Mouse (Mus musculus) liver, adult 2 months (tissue): ENCODE measurements around the gene H2-M5. TPM values are rescaled to one million over a fixed set of nuclear protein-coding genes. Genes with fewer than 3 reads are reported as not detected.

Experiments used
- DNase-seq: peaks from one replicate; pipeline ENCODE4 v3.0.0-alpha.2; 2011; ENCODE audit warnings: low read depth, low spot score; ENCODE audit errors: extremely low read depth
- H3K27ac ChIP-seq: fragments of 200-500 bp; replicated peaks from 2 replicates; pipeline ENCODE4 v1.5.1; 2012; ENCODE audit warnings: low read depth, mild to moderate bottlenecking, control low read depth, inconsistent platforms, low read length; ENCODE audit not compliant: insufficient read depth
- H3K27me3 ChIP-seq: fragments of 200-500 bp; 2 replicates; pipeline ENCODE4 v1.6.1; 2012; ENCODE audit warnings: mild to moderate bottlenecking, moderate library complexity, low read length, inconsistent platforms; ENCODE audit not compliant: control insufficient read depth, insufficient read depth
- H3K36me3 ChIP-seq: fragments of 200-500 bp; 2 replicates; pipeline ENCODE4 v1.6.1; 2012; ENCODE audit warnings: low read length, inconsistent platforms; ENCODE audit not compliant: control insufficient read depth, insufficient read depth
- H3K4me1 ChIP-seq: fragments of 200-500 bp; 2 replicates; pipeline ENCODE4 v1.6.1; 2011; ENCODE audit warnings: low read length; ENCODE audit not compliant: control insufficient read depth, insufficient read depth
- H3K4me3 ChIP-seq: fragments of 200-500 bp; 2 replicates; pipeline ENCODE4 v1.5.1; 2011; ENCODE audit warnings: low read depth, mild to moderate bottlenecking, control low read depth, low read length, moderate library complexity; ENCODE audit not compliant: insufficient read depth
- H3K79me2 ChIP-seq: fragments of 200-500 bp; 2 replicates; pipeline ENCODE4 v1.6.1; 2012; ENCODE audit warnings: inconsistent platforms, mild to moderate bottlenecking, low read length, moderate library complexity; ENCODE audit not compliant: control insufficient read depth, insufficient read depth
- H3K9ac ChIP-seq: fragments of 200-500 bp; 2 replicates; pipeline ENCODE4 v1.6.1; 2012; ENCODE audit warnings: low read depth, mild to moderate bottlenecking, control low read depth, inconsistent platforms, low read length
- CTCF ChIP-seq: fragments of 200-500 bp; IDR thresholded peaks from 2 replicates; pipeline ENCODE4 v1.5.1; 2011; ENCODE audit warnings: low read depth, low read length, control low read depth
- POLR2A ChIP-seq: fragments of 200-500 bp; IDR thresholded peaks from 2 replicates; pipeline ENCODE4 v1.6.1; 2011; ENCODE audit warnings: low read length, control low read depth; ENCODE audit not compliant: insufficient read depth; ENCODE audit errors: extremely low read depth
- WGBS: fragments of 180-500 bp; shearing (Covaris S2); methylation state at CpG from one replicate; pipeline ENCODE4 v1.1.7; 2018; 5-methylcytosine and 5-hydroxymethylcytosine counted together
- polyA plus RNA-seq: library from polyadenylated mRNA; depleted of rRNA; stranded (reverse); fragments of >200 nt; gene quantifications from 2 replicates; pipeline ENCODE4 v1.2.3, GENCODE M21; 2012; rRNA removed
- total RNA-seq: library from RNA; depleted of rRNA; stranded (reverse); fragments of >200 nt; gene quantifications from 2 replicates; pipeline ENCODE4 v1.2.3, GENCODE M21; 2014; rRNA removed

The H2-M5 gene
- total and polyA plus RNA-seq, 2 experiments, result not detected

DNA sequence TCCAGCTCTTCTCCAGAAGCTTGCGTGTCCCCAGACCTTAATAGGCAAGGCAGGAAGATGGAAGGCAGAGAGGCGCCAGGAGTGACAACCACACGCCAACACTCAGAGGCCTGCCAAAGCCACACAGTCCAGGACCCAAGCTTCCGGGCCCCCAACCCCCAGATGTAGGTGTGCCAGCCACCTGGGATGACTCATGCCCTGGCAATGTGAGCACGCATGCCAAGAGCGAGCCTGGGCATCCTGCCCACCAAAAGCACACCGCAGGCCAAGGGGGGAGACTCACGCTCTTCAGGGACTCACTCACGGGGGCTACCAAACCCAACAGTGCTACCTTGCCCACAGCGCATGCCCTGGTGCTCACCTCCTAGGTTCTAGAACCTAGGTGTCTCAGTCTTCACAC is 46.9 kb downstream of the H2-M5 start:
- Histone ChIP-seq H3K36me3 (peaks cover 2% of the 10 kb centered on the region; the same call in 1 of the 2 replicates), H3K79me2 (peaks cover 5% of the 10 kb centered on the region; the same call in 1 of the 2 replicates), H3K27me3 (no peaks in the 10 kb centered on the region), H3K9ac (peak overlapping the region; percentile 61), H3K27ac (peak overlapping the region; percentile 96), H3K4me1 (peaks cover 5% of the 10 kb centered on the region), H3K4me3 (peak overlapping the region; percentile 55)
- TF ChIP-seq POLR2A, result no peak
- no peak for TF ChIP-seq CTCF
- WGBS, result 12% methylated on average over 10 of the region's 10 CpGs
- peak; percentile 85 for DNase-seq

DNA sequence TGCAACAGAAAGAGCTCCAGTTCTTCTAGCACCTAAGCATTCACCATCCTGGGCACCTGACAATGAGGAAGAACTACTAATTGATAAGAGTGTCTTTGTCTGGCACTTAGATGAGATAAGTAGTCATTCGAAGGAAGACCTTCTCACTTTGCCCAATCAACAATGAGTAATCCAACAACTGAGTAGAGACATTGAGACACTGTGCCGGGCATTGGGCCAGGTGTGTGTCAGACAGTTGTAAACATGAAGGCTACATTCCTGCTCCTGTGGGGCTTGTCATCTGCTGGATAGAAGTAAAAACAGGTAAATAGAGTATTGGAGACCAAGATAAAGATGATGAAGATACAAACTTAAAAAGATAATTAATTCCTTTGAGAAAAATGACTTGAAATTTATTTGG is 51.3 kb downstream of the H2-M5 start:
- Histone ChIP-seq H3K9ac (no peak overlapping the region), H3K27ac (no peak overlapping the region), H3K4me1 (no peaks in the 10 kb centered on the region), H3K79me2 (peaks cover 3% of the 10 kb centered on the region; the same call in 1 of the 2 replicates), H3K27me3 (no peaks in the 10 kb centered on the region), H3K36me3 (no peaks in the 10 kb centered on the region), H3K4me3 (no peak overlapping the region)
- WGBS, result 11% methylated on average over 2 of the region's 2 CpGs
- no peak for TF ChIP-seq POLR2A
- no peak for TF ChIP-seq CTCF
- peak; percentile 14 for DNase-seq

Other genes with a start within 250 kb of the H2-M5 start
- not detected in 2 replicates for gene H2-M10.5, start 216.6 kb downstream of the H2-M5 start, total RNA-seq
- gene H2-M10.5, start 216.6 kb downstream of the H2-M5 start, polyA plus RNA-seq, result not detected in 2 replicates
- gene H2-M10.6, start 177.4 kb downstream of the H2-M5 start, total RNA-seq, result not detected in 2 replicates
- not detected in 2 replicates for gene H2-M10.6, start 177.4 kb downstream of the H2-M5 start, polyA plus RNA-seq
- 13.5 and 14.0 TPM in 2 replicates for gene Trim26, start 152.4 kb downstream of the H2-M5 start, total RNA-seq
- 25.8 and 27.0 TPM in 2 replicates for gene Trim26, start 152.4 kb downstream of the H2-M5 start, polyA plus RNA-seq
- not detected in 2 replicates for gene Trim15, start 122.3 kb downstream of the H2-M5 start, total RNA-seq
- not detected in 2 replicates for gene Trim15, start 122.3 kb downstream of the H2-M5 start, polyA plus RNA-seq
- gene Trim10, start 120.0 kb downstream of the H2-M5 start, total RNA-seq, result 0.07 TPM in 1 of 2 replicates, not detected in the other
- gene Trim10, start 120.0 kb downstream of the H2-M5 start, polyA plus RNA-seq, result not detected in 2 replicates
- not detected in 2 replicates for gene Trim40, start 99.4 kb downstream of the H2-M5 start, total RNA-seq
- 0.05 TPM in 1 of 2 replicates, not detected in the other for gene Trim40, start 99.4 kb downstream of the H2-M5 start, polyA plus RNA-seq
- gene Trim31, start 91.4 kb downstream of the H2-M5 start, total RNA-seq, result not detected in 2 replicates
- not detected in 2 replicates for gene Trim31, start 91.4 kb downstream of the H2-M5 start, polyA plus RNA-seq
- gene Rnf39, start 46.6 kb downstream of the H2-M5 start, total RNA-seq, result 3.5 and 4.4 TPM in 2 replicates
- gene Rnf39, start 46.6 kb downstream of the H2-M5 start, polyA plus RNA-seq, result 8.8 and 11.9 TPM in 2 replicates
- 24.2 and 26.6 TPM in 2 replicates for gene Ppp1r11, start 37.8 kb downstream of the H2-M5 start, total RNA-seq
- 36.8 and 37.7 TPM in 2 replicates for gene Ppp1r11, start 37.8 kb downstream of the H2-M5 start, polyA plus RNA-seq
- gene Znrd1, start 31.0 kb downstream of the H2-M5 start, total RNA-seq, result 14.2 and 14.8 TPM in 2 replicates
- 12.3 and 13.7 TPM in 2 replicates for gene Znrd1, start 31.0 kb downstream of the H2-M5 start, polyA plus RNA-seq
- gene Znrd1as, start 30.9 kb downstream of the H2-M5 start, total RNA-seq, result 9.6 and 11.9 TPM in 2 replicates
- 2.5 and 2.6 TPM in 2 replicates for gene Znrd1as, start 30.9 kb downstream of the H2-M5 start, polyA plus RNA-seq
- not detected in 2 replicates for gene 2410137M14Rik, start 8.3 kb downstream of the H2-M5 start, total RNA-seq
- gene 2410137M14Rik, start 8.3 kb downstream of the H2-M5 start, polyA plus RNA-seq, result not detected in 2 replicates
- gene Zfp57, start 11.6 kb upstream of the H2-M5 start, total RNA-seq, result 0.65 and 1.0 TPM in 2 replicates
- 0.26 and 0.59 TPM in 2 replicates for gene Zfp57, start 11.6 kb upstream of the H2-M5 start, polyA plus RNA-seq
- gene Mog, start 33.9 kb upstream of the H2-M5 start, total RNA-seq, result not detected in 2 replicates
- not detected in 2 replicates for gene Mog, start 33.9 kb upstream of the H2-M5 start, polyA plus RNA-seq
- gene Gabbr1, start 56.4 kb upstream of the H2-M5 start, total RNA-seq, result 1.2 and 1.9 TPM in 2 replicates
- 1.4 and 3.2 TPM in 2 replicates for gene Gabbr1, start 56.4 kb upstream of the H2-M5 start, polyA plus RNA-seq
- gene Olfr90, start 99.0 kb upstream of the H2-M5 start, total RNA-seq, result not detected in 2 replicates
- gene Olfr90, start 99.0 kb upstream of the H2-M5 start, polyA plus RNA-seq, result not detected in 2 replicates
- not detected in 2 replicates for gene Olfr91, start 108.7 kb upstream of the H2-M5 start, total RNA-seq
- not detected in 2 replicates for gene Olfr91, start 108.7 kb upstream of the H2-M5 start, polyA plus RNA-seq
- gene Olfr92, start 130.6 kb upstream of the H2-M5 start, total RNA-seq, result not detected in 2 replicates
- gene Olfr92, start 130.6 kb upstream of the H2-M5 start, polyA plus RNA-seq, result not detected in 2 replicates
- not detected in 2 replicates for gene Olfr93, start 172.0 kb upstream of the H2-M5 start, total RNA-seq
- gene Olfr93, start 172.0 kb upstream of the H2-M5 start, polyA plus RNA-seq, result not detected in 2 replicates
- 0.46 and 0.47 TPM in 2 replicates for gene Ubd, start 204.4 kb upstream of the H2-M5 start, total RNA-seq
- gene Ubd, start 204.4 kb upstream of the H2-M5 start, polyA plus RNA-seq, result 0.22 TPM in 1 of 2 replicates, not detected in the other
- gene Olfr94, start 211.5 kb upstream of the H2-M5 start, total RNA-seq, result not detected in 2 replicates
- gene Olfr94, start 211.5 kb upstream of the H2-M5 start, polyA plus RNA-seq, result not detected in 2 replicates
- not detected in 2 replicates for gene Olfr95, start 223.6 kb upstream of the H2-M5 start, total RNA-seq
- not detected in 2 replicates for gene Olfr95, start 223.6 kb upstream of the H2-M5 start, polyA plus RNA-seq
- not detected in 2 replicates for gene Olfr96, start 230.6 kb upstream of the H2-M5 start, total RNA-seq
- not detected in 2 replicates for gene Olfr96, start 230.6 kb upstream of the H2-M5 start, polyA plus RNA-seq
- gene Olfr97, start 247.8 kb upstream of the H2-M5 start, total RNA-seq, result not detected in 2 replicates
- not detected in 2 replicates for gene Olfr97, start 247.8 kb upstream of the H2-M5 start, polyA plus RNA-seq